14 mouse cellular contexts compared by ENCODE assay signal in the genomic region with DNA sequence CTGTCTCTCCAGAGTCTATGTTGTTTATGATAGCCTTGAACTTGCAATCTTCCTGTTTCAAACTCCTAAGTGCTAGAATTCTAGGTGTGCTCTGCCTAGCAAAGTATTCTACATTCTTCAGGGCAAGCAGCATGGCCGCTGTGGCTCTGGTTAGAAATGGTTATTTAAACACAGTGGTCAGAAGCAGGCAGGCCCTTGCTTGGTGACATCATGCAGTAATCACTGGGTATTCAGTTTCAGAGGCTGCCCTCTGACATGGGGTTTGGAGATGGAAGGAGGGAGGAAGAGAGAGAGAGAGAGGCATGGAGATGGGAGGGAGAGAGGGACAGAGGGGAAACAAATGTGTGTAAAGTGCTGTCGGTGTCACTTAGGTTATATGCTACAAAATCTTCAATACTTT.
"Had no signal": no experiment of that assay in that cellular context is flagged by ENCODE, and none has a peak within 500 bp of the region (broad histone marks: within the 10 kb centered on the region; RNA-seq: fewer than 3 reads in every experiment).

No protein-coding gene starts in this region.

- DNase-seq: kidney, adult 8-10 months; kidney, postnatal 36 days; lung, adult 2 months; lung, postnatal 36 days; retina, postnatal 1 day; right cerebral cortex, postnatal 4 days; thymus, adult 2 months; thymus, postnatal 25 days had no signal

- H3K36me3 ChIP-seq: liver, embryonic 15.5 days; midbrain, embryonic 15.5 days; neural tube, embryonic 13.5 days; stomach, embryonic 15.5 days had no signal

- H3K4me1 ChIP-seq: liver, embryonic 15.5 days; midbrain, embryonic 15.5 days; stomach, embryonic 15.5 days had no signal

- H3K27ac ChIP-seq: liver, embryonic 15.5 days; midbrain, embryonic 15.5 days; neural tube, embryonic 13.5 days; stomach, embryonic 15.5 days had no signal

- ATAC-seq: lung, postnatal 0 days; midbrain, embryonic 15.5 days had no signal

- H3K9ac ChIP-seq: liver, embryonic 15.5 days; midbrain, embryonic 15.5 days; neural tube, embryonic 13.5 days; stomach, embryonic 15.5 days had no signal

- H3K4me2 ChIP-seq: liver, embryonic 11.5 days; liver, embryonic 15.5 days; midbrain, embryonic 15.5 days; neural tube, embryonic 13.5 days; stomach, embryonic 15.5 days had no signal

- H3K4me3 ChIP-seq: liver, embryonic 15.5 days; midbrain, embryonic 15.5 days; neural tube, embryonic 13.5 days; stomach, embryonic 15.5 days had no signal

- H3K9me3 ChIP-seq: liver, embryonic 15.5 days; midbrain, embryonic 15.5 days; neural tube, embryonic 13.5 days; stomach, embryonic 15.5 days had no signal

- H3K27me3 ChIP-seq: liver, embryonic 15.5 days; midbrain, embryonic 15.5 days; neural tube, embryonic 13.5 days; stomach, embryonic 15.5 days had no signal
